Mouse (Mus musculus): ENCODE data around the gene Plpp1.

DNA sequence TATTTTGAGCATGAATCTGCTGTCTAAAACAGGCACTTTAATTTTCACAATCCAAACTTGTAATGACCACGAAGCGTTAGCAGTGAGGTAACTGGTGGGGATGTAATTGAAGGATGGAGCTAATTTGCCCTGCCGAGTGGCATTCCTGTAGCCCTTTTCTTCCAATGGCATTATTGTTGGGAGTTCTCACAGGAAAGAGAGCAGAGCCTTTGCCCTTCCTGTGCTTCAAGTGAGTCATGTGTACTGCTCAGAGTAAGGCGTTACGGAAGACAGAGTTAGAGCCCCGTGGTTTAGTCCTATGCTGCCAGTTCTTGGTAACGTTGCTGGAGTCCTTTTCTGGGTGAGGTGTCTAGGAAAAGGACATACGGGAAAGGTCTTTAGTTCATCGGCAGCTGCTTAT lies 10.2 kb downstream of the Plpp1 start:
- TF ChIP-seq EP300 (optimal IDR thresholded peaks at IDR 0.05) (no peak), CTCF (IDR thresholded peaks at IDR 0.05; ENCODE audit: low read depth) (no peak)

Measured in stomach, postnatal 0 days (tissue).